Mouse (Mus musculus) frontal cortex, adult 2 months (tissue): Measurements from ENCODE around the gene Olfr47. TPM values are rescaled to one million over a fixed set of nuclear protein-coding genes. Genes with fewer than 3 reads are reported as not detected.

Source experiments
- polyA plus RNA-seq: library from polyadenylated mRNA; depleted of rRNA; stranded (reverse); fragments of >200 nt; gene quantifications from 2 replicates; pipeline ENCODE4 v1.2.3, GENCODE M21; 2012; rRNA removed

The Olfr47 gene
- polyA plus RNA-seq, 1 experiment: not detected

Other genes starting within 250 kb of the Olfr47 start
- 0.04 TPM in 1 of 2 replicates, not detected in the other for gene Olfr441, start 125.2 kb upstream of the Olfr47 start, polyA plus RNA-seq
- 0.04 TPM in 1 of 2 replicates, not detected in the other for gene Olfr237-ps1, start 85.0 kb upstream of the Olfr47 start, polyA plus RNA-seq
- gene Olfr437, start 68.2 kb upstream of the Olfr47 start, polyA plus RNA-seq: not detected in 2 replicates
- gene Olfr13, start 59.4 kb upstream of the Olfr47 start, polyA plus RNA-seq: 0.02 TPM in 1 of 2 replicates, not detected in the other
- not detected in 2 replicates for gene Olfr435, start 34.4 kb upstream of the Olfr47 start, polyA plus RNA-seq
- not detected in 2 replicates for gene Olfr434, start 18.5 kb upstream of the Olfr47 start, polyA plus RNA-seq
- gene Arhgef5, start 34.1 kb downstream of the Olfr47 start, polyA plus RNA-seq: 2.9 and 4.2 TPM in 2 replicates
- 0.10 TPM in 1 of 2 replicates, not detected in the other for gene Nobox, start 78.0 kb downstream of the Olfr47 start, polyA plus RNA-seq